Mouse (Mus musculus) stomach, postnatal 0 days (tissue): ENCODE measurements around the gene Kif1c.

ENCODE experiments used
- CTCF ChIP-seq: IDR thresholded peaks from 2 replicates; pipeline ENCODE4 v1.5.1; 2016; ENCODE audit warnings: antibody characterized with exemption, low read depth, mild to moderate bottlenecking, moderate library complexity
- EP300 ChIP-seq: optimal IDR thresholded peaks from 2 replicates; pipeline ENCODE3; 2016; ENCODE audit warnings: antibody characterized with exemption

- no peak for TF ChIP-seq EP300
- TF ChIP-seq CTCF, result no peak
Measured at GRCm38 (mm10) chr11:70700613-70701012, 265 bp downstream of the Kif1c start.
